Mouse (Mus musculus): ENCODE results near the gene Tcaim.
"Not testable (repeated sequence)": the region's sequence is repeated elsewhere in the genome, so short reads cannot be mapped to it uniquely, and the experiment has no call there.

Gene Tcaim

DNA sequence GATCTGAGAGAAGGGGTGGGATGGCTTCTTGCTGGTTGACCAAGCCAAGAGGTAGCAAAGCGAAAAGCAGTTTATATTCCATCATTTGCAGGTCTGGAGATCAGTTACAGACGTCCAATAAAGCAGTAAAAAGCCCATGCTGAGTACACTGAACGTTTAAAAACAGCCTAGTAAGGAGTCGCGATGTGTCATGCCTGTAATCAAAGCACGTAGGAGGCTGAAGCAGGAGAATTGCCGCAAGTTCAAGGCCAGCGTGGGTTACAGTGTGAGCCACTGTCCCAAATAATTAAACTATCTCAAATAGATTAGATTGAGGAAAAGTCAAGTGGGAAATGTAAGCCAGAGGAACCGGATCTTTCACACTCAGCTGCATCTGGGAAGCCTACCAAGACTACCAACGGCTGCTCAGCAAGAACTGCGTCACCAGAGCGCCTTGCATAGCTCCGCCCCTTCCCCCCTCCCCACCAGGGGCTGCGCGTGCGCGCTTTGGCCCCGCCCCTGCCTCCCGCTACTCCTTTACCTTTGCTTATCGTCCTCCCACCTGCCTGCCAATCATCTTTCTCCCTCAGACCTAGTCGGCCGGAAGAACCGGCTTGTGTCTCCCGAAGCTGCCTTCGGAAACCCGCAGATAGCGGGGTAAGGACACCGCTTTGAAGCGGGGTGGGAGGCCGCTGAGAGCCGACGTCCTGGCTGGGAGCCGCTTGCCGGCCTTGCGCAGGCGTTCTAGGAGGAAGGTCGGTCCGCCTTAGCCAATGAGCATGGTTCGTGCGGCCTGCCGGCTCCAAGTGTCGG lies at the start of gene Tcaim:
Gene Tcaim, plus strand, starts transcription at position 487 of the 792 bp plus-strand sequence.
- DNase-seq (ENCODE audit: low spot score), result peak; percentile 91

DNA sequence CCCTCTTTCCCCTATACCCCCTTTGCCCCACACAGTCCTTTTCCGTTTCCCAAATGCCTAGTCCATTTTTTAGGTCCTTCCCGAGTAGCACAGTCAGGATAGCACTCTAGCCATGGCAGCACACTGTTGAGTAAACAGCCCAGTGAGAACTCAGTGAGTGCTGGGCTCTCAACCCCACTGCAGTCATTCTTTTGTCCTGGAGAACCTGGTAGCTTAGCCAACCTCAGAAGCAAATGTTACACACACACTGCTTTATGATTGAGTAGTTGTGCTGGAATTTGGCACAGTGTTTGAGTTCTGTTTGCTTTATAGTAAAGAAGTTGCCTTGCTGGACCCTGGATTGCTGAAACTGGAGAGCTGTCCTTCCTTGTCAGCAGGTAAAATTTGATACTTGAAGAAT lies 47.7 kb upstream of the Tcaim start:
- no peak for DNase-seq (ENCODE audit: low spot score)

DNA sequence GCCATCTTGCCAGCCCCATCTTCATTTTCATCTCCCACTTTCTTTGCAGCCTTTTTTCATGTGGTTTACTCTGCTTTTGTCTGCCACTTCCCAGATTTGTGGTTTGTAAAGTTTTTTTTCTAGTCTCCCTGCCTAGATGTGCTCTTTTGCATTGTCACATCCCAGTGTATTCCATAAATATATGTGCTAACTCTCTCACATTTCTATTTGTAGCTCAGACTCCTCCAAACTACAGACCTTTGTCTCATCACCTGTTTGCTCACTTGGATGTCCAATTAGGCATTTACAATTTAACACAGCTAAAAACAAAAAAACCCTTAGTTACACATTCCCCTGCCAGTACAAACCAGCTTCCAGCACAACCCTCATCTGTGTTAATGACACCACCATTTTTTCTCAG lies 45.2 kb upstream of the Tcaim start:
- DNase-seq (ENCODE audit: low spot score), result no peak

DNA sequence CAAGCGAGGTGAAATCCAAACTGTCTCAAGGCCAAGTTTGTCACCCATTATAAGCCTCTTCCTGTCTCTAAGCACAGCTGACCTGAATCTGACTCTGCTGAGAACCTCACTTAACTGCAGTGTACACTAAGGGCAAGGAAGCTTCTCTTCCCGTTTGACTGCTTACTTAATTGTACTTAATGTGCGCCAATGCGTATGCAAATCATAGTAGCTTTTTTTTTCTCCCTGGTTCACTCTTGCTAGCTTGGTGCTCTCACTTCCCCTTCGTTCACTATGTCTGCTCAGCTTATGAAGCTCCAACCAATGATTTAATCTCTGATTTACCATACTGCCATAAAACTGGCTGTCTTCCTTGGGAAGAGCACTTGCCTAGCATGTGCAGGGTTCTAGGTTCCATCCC lies 20.1 kb upstream of the Tcaim start:
- no peak for DNase-seq (ENCODE audit: low spot score)

DNA sequence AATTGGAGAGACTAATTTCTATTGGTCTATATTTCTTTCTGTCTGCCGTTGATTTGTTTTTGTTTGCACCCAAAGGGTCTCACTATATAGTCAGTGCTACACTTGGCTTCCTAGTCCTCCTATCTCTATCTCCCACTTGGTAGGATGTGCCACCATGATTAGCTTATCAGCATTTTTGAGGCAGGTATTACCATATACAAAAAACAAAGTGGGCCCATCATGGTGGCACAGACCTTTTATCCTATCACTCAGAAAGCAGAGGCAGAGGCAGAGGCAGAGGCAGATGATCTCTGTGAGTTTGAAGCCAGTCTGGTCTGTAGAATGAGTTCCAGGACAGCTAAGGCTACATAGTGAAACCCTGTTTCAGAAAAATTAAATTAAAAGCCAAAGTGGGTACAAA lies 18.8 kb upstream of the Tcaim start:
- no peak for DNase-seq (ENCODE audit: low spot score)

DNA sequence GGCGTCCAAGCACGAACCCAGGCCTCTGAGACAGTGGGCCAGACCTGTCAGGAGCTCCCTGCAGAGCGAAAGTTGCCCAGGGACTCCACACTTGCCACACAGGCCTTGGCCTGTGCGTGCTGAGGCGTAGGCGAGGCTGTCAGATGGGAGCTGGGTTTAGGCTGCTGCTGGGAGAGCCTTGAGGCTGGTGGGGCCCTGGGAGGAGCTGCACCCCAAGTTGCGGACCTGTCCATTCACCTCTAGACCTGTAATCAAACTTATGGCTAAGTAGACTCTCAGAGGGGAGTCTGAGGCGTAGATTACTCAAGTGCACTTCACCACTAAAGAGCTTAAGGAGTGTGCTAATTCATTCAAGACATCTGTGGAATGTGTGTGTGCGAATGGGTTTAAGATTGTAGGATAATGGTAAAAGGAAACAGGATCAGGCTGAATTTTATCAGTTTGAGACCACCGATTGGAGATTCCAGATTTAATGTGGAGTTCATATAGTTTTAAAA lies 554 bp downstream of the Tcaim start:
- no peak for DNase-seq (ENCODE audit: low spot score)

DNA sequence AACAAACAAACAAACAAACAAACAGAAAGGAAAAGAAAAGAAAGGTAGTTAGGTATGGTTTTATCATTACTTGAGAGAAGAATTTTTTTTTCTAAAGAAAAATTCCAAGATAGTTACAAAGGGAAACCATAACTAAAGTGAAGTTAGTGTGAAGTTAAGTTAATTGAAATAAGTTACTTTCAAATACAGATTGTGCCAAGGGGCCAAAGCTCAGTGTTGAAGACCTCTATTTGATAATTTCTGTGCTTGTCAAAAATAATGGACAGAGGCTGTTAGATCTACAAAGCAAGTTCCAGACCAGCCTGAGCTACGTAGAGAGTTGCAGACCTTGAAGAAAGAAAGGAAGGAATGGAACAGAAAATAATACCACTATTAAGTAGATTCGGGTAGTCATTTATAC lies 1.8 kb downstream of the Tcaim start:
- DNase-seq (ENCODE audit: low spot score), result no peak

DNA sequence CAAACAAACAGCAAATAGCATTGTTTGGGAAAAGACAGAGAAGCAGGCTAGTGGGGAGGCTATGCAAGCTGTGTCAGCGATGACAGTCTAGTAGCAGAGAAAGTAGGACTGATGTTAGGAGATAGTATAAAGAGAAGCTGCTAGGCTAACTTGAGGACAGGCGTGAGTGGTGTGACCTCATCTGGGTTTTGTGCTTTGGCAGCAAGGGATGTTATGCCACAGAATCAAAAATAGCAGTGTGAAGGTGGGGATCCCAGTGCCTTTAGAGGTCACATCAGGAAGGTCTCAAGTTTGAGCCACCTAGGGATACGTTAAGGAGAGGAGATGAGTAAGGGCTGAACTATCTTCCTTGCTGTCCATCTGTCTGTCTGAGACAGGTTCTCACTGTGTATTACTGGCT lies 4.9 kb downstream of the Tcaim start:
- DNase-seq (ENCODE audit: low spot score), result no peak

DNA sequence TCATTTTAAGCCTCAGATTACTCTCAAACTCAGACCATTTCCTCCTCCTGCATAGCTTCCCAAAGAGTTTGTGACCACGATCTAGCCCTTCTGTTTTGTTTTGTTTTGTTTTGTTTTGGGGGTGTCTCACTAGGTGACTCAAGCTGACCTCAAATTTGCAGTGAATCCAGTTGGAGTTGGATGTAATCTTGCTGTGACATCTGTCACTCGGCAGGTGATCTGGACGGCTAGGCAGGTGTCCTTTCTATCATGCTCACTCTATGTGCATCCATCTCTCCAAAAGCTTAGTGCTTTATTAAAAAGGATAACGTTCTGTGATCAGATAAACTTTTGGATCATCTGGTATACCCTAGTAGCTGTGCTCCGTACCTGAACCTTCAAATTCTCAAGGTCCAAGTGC lies 7.0 kb downstream of the Tcaim start:
- no peak for DNase-seq (ENCODE audit: low spot score)

DNA sequence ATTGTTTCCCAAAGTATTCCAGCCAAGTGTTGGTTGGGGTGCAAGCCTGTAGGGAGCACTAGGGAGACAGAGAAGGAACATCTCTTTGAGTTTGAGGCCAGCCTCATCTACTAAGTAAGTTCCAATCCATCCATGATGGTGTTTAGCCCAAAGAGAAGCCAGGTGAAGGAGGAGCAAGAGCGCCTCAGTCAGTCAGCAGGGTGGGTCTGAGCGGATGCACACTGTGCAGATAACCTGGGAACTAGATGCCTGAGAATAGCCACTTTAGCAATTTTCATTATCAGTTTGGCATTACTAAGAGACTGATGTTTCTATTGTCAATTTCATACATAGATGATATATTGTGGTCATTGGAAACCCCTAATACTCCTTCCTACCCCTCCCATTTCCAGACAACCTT lies 9.4 kb downstream of the Tcaim start:
- DNase-seq (ENCODE audit: low spot score), result no peak

DNA sequence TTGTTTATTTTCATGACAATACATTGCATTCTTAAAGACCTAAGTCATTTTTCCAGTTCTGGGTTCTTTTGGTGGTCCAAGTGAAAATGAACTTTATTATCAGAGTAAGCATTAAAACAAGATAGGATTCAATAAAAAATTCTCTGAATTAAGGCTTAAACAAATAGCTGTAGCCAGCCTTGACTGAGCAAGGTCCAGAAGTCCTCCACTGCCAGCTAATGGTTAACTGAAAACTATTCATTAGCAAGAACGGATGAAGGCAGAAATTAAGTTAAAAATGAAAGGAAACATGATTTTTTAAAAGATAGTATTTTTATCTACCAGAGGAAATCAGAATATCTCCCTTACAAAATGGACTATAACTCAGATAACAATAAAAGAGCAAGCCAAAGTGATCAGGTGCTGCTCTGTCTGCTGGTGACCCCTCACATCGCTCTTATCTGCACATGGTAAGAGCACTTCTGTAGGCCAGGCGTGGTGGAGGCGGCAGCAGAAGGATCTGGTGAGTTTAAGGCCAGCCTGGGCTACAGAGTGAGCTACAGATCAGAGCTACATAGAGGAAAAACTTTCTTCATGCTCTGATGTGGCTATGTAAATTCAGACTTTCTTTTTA lies 10.0 kb downstream of the Tcaim start:
- no peak for DNase-seq (ENCODE audit: low spot score)

DNA sequence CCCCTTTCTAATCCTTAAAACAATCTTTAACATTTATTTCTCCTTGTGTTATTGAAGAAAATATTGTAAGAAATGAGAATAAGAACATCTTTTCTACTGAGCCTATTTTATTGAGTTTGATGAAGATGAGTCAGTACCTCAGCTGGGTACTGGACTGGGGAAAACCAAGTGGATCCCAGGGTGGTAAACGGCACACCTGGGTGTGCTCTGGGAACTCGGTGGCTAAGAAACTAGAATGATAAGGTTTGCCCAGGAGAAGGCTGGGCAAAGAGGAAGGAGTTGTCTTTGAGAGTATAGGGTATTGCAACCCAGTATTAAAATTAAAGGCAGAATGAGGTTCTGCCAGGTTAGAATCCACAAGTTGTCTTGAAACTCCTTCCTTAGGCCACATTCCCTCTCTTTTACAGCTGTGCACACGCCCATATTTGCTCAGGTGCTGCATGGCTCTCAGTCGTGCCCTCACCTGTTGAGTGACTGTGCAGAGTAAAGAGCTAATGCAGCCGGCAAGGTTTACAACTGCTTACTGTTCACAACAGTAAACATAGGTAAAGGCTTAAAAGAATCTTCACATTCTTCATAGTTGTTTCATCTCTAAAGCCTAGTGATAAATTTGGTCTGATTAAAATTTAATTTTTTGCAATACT lies 18.2 kb downstream of the Tcaim start:
- DNase-seq (ENCODE audit: low spot score), result no peak

DNA sequence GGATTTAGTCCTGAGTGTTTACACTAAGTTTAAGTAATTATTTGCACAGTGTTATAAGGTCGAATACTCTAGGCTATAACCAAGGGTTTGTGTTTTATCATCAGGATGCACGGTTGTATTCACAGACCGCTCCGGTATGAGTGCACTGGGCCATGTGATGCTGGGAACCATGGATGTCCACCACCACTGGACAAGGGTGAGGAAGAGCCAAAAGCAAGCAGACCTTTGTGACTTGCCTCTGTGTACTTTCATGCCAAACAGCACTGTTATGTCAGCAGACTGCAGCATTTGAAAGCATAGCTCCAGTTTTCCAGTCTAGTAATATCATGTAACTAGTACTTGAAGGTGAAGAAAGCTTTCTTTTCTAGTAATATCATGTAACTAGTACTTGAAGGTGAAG lies 21.4 kb downstream of the Tcaim start:
- no peak for DNase-seq (ENCODE audit: low spot score)

DNA sequence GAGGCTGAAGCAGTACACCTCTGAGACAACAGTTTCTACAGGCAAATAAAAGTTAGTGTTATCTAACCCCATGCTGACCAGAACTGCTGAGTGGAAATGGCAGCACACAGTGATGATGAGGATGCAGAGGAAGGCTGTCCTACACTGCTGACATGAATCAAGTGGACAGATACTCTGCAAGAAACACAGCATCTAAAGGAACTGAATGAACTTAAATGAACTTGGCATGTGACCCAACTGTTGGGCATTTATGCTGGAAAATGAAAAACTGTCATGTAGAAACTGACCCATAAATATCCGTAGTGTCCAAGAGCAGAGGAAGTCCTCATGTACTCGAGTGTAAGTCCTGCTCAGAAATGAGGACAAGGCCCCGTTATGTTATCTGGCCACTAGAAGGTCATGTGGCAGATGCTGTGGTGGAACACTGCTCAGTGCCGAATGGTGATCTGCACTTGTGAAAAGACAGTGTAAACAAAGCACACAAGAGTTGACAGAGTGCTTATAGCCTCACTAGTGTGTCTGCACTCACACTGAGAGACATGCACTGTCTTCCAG lies 24.6 kb downstream of the Tcaim start:
- no peak for DNase-seq (ENCODE audit: low spot score)

DNA sequence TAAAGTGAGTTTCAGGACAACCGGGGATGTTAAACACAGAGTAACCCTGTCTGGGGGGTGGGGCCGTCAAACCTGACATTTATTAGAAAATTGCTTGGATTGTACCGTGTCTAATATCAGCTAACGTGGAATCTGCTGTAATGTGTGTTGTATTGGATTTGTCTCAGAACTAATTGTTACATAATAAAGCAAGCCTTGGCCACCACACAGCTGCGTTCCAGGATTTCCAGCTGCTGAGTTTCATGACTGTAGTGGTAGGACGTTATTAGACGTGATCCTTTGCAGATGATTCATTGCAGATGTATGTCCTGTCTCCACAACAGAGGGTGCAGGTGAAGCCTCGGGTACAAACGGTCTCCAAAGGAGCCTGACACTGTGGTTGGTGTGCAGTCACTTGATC lies 30.8 kb downstream of the Tcaim start:
- no peak for DNase-seq (ENCODE audit: low spot score)

DNA sequence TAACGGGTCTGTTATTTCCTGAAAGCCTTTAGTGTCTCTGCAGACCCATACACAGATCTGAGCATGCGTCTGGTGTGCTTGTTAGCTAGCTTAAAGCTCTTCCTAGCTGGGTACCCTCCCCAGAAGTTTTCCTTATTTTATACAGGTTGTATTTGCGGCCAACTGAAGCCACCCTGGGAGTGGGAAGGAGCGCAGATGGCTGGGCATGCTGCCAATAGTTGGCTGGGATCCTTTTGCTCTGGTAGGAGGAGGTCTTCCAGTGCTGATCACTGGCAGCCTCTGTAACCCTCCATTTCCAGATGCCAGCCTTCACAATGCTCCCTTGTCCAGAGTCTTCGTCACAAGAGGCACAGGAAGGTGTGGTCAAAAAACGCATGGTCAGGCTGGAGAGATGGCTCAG lies 31.5 kb downstream of the Tcaim start:
- DNase-seq (ENCODE audit: low spot score), result peak; percentile 71

DNA sequence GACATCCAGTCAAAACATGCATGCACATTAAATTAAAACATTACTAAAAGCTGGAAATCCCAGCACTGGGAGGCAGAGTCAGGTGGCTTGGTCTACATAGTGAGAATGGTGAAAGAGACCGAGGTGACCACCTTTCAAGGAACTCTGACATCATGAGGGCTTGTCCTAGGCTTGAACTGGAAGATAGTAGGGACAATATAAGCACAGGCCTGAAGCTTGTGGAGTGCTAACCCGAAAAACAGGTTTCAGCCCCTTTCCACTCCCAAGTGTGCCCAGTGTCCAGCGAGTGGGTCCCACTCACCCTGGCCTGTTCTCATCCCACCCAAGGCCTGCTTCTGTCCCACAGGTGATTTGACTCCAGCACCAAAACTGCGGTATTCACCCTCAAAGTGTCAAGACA lies 31.9 kb downstream of the Tcaim start:
- DNase-seq (ENCODE audit: low spot score), result no peak

DNA sequence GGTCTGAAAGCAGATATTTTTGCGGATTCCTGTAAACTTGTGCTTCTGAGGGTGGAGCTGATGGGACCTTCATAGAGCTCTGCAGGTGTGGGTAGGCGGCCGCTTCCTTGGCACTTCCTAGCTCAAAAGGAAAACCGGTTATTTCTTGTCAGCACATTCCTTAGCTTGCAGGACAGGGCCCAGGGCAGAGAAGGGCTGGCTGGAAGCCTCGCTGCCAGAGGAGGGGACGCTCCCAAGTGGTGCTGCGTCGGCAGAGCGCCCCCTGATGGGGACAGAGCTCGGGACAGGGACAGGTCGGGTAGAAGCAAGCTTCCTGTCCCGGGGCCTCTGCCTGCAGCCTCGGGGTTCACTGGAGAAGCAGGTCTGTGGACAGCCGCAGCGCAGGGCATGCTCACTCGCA lies 32.3 kb downstream of the Tcaim start:
- DNase-seq (ENCODE audit: low spot score), result peak; percentile 39

DNA sequence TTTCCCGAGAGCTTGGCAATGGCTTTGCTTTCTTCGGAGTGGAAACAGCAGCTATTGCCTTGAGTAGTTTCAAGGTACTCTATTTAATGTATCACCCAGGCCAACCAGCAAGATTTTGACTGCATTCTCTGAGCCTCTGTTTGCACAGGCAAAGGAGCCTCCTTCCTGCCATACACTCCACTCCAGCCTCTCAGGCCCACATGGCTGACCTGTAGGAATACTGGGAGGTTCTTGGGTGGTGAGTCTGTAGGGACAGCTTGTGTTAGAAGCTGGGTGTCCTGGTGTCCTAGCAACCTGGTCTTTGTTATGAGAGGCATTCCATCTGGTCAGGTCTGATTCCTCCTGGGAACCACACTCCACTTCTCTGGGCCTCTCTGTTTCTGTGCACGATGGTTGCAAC lies 38.4 kb downstream of the Tcaim start, which contains the start of gene Gm35549:
Gene Gm35549, minus strand, starts transcription at position 276 of the 400 bp plus-strand sequence.
- no peak for DNase-seq (ENCODE audit: low spot score)

DNA sequence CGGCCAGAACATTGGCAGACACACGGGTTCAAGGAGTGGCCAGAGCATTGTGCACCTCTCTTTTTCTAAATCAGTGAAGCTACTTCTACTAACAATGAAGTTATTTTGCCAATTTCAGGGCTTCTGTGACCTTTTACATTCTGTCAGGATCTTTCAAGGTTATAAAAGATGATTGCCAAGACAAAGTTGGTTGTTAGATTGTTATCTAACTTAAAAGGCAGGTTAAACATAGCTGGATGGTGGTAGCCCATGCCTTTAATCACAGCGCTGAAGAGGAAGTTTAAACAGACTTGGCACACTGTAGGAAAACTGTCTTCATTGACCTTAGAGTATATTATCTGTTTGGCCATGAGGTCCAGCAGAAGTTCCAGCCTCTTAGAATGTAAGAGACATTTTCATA lies 40.3 kb downstream of the Tcaim start:
- no peak for DNase-seq (ENCODE audit: low spot score)

DNA sequence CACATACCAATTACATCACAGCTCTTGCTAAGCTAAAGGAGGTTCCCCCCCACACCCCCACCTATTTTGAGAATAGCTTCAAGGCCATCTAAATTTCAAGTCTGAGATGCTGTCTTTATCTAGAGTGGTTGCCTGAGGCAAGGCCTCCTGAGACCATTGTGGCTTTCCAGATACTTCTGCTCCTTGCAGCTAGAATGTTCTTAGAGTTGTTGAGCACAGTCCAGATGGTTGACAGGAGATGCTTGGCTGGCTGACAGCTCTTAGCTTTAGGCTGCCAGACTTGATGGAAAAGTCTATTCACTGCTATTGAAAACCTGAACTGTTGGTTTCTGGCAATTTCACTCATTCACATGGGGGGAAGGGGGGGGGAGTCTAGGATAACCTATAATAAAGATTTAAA lies 40.8 kb downstream of the Tcaim start:
- peak; percentile 68 for DNase-seq (ENCODE audit: low spot score)

DNA sequence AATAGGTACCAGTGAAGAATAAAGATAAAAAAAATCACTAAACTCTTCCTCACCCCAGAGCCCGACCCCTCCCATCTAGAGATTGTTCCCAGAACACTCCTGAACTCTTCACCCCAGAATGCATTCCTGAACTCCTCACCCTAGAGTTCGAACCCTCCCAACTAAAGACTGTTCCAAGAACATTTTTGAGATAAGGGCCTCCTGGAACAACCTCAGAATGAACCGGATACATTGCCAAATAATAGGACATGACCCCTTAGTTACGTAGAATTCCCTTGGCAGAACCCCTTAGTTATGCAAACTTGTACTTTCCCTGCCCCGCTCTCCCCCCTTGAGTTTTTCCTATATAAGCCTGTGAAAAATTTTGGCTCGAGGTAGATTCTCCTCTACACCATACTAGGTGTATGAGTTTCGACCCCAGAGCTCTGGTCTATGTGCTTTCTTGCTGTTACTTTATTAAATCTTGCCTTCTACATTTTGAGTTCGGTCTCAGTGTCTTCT lies 42.5 kb downstream of the Tcaim start:
- not testable (repeated sequence) for DNase-seq (ENCODE audit: low spot score)

DNA sequence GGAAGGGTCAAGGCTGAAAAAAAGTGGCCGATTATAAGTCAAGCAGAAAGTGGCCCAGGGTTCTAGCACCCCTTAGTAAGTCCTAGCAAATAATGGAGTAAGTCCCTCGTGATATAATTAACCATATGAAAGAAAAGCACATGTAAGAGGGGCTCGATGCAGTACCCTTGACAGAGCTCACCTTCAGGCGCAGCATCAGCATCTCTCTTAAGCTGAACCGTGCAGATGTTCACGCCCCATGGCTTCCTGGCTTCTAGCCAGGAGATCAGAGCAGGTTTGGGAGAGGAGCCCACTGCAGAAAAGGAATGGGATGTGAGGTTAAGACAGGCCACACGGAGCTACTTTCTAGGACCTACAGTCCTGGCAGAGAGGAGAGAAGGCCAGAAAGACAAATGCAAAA lies 49.2 kb downstream of the Tcaim start:
- no peak for DNase-seq (ENCODE audit: low spot score)
